In genomic region chr13:113964945-113965344, GRCm38 (mm10) we compare ENCODE assay signal across 28 mouse cellular contexts.
DNase-seq lines count a peak whose midpoint lies in the region; ATAC-seq and TF ChIP-seq lines count a peak whose summit lies in the region.
"Had no signal": no experiment of that assay in that cellular context is flagged by ENCODE, and none has a peak within 500 bp of the region (broad histone marks: within the 10 kb centered on the region; RNA-seq: fewer than 3 reads in every experiment).

No protein-coding gene starts in this region.

- no peaks in the 10 kb centered on the region for H3K36me3 ChIP-seq in forebrain, embryonic 13.5 days (ENCODE audit: poor library complexity, severe bottlenecking)
- H3K36me3 ChIP-seq in forebrain, postnatal 0 days (ENCODE audit: insufficient read depth): no peaks in the 10 kb centered on the region; the same call in 1 of the 2 replicates
- no peaks in the 10 kb centered on the region for H3K36me3 ChIP-seq in hindbrain, embryonic 15.5 days
- H3K36me3 ChIP-seq in hindbrain, embryonic 12.5 days: 0 out of 2 replicates have a peak, but pooled peaks cover 5% of the 10 kb centered on the region
- H3K36me3 ChIP-seq in neural tube, embryonic 13.5 days: peaks cover 11% of the 10 kb centered on the region
- H3K36me3 ChIP-seq in neural tube, embryonic 15.5 days: no peaks in the 10 kb centered on the region; the same call in 1 of the 2 replicates
- H3K36me3 ChIP-seq in hindbrain, embryonic 16.5 days (ENCODE audit: control insufficient read depth, insufficient read depth, low read length): no peaks in the 10 kb centered on the region
- H3K36me3 ChIP-seq: embryonic facial prominence, embryonic 15.5 days; forebrain, embryonic 15.5 days; limb, embryonic 15.5 days; liver, embryonic 13.5 days; midbrain, embryonic 12.5 days; stomach, embryonic 15.5 days had no signal

- no peak overlapping the region for H3K9ac ChIP-seq in forebrain, embryonic 13.5 days
- H3K9ac ChIP-seq in forebrain, postnatal 0 days: no peak overlapping the region
- H3K9ac ChIP-seq in hindbrain, embryonic 15.5 days: no peak overlapping the region
- H3K9ac ChIP-seq in hindbrain, embryonic 12.5 days: no peak overlapping the region
- H3K9ac ChIP-seq in neural tube, embryonic 13.5 days: no peak overlapping the region
- no peak overlapping the region for H3K9ac ChIP-seq in neural tube, embryonic 15.5 days (replicated peaks)
- H3K9ac ChIP-seq in hindbrain, embryonic 16.5 days (ENCODE audit: low read depth, low read length): no peak overlapping the region
- H3K9ac ChIP-seq: embryonic facial prominence, embryonic 15.5 days; forebrain, embryonic 15.5 days; limb, embryonic 15.5 days; liver, embryonic 13.5 days; midbrain, embryonic 12.5 days; stomach, embryonic 15.5 days had no signal

- ATAC-seq in forebrain, embryonic 13.5 days: 0 out of 2 replicates have a peak, but pooled peaks have one; percentile 41
- ATAC-seq in forebrain, postnatal 0 days: no peak
- ATAC-seq in hindbrain, embryonic 15.5 days (ENCODE audit: low FRiP score, low read depth): 0 out of 2 replicates have a peak, but pooled peaks have one; percentile 48
- no peak for ATAC-seq in hindbrain, embryonic 12.5 days (ENCODE audit: low FRiP score)
- peak; percentile 43; the same call in 1 of the 2 replicates for ATAC-seq in neural tube, embryonic 13.5 days (ENCODE audit: low read depth)
- ATAC-seq in neural tube, embryonic 15.5 days (ENCODE audit: low FRiP score): no peak
- ATAC-seq in hindbrain, embryonic 16.5 days: peak; percentile 76
- ATAC-seq: forebrain, embryonic 15.5 days; intestine, embryonic 16.5 days; lung, postnatal 0 days had no signal

- no peak overlapping the region for H3K4me2 ChIP-seq in forebrain, embryonic 13.5 days
- H3K4me2 ChIP-seq in forebrain, postnatal 0 days (ENCODE audit: low read depth): no peak overlapping the region
- no peak overlapping the region for H3K4me2 ChIP-seq in hindbrain, embryonic 15.5 days
- no peak overlapping the region for H3K4me2 ChIP-seq in hindbrain, embryonic 12.5 days (replicated peaks)
- H3K4me2 ChIP-seq in neural tube, embryonic 13.5 days: no peak overlapping the region
- no peak overlapping the region for H3K4me2 ChIP-seq in neural tube, embryonic 15.5 days
- H3K4me2 ChIP-seq in hindbrain, embryonic 16.5 days (ENCODE audit: low read length): no peak overlapping the region
- H3K4me2 ChIP-seq: embryonic facial prominence, embryonic 15.5 days; forebrain, embryonic 15.5 days; limb, embryonic 15.5 days; liver, embryonic 13.5 days; midbrain, embryonic 12.5 days; stomach, embryonic 15.5 days had no signal

- H3K27ac ChIP-seq in forebrain, embryonic 13.5 days: no peak overlapping the region
- no peak overlapping the region for H3K27ac ChIP-seq in forebrain, postnatal 0 days (ENCODE audit: low read depth, low read length)
- H3K27ac ChIP-seq in hindbrain, embryonic 15.5 days (replicated peaks): no peak overlapping the region
- H3K27ac ChIP-seq in hindbrain, embryonic 12.5 days: no peak overlapping the region
- H3K27ac ChIP-seq in neural tube, embryonic 13.5 days (replicated peaks): no peak overlapping the region
- H3K27ac ChIP-seq in neural tube, embryonic 15.5 days (replicated peaks): no peak overlapping the region
- no peak overlapping the region for H3K27ac ChIP-seq in hindbrain, embryonic 16.5 days (ENCODE audit: low read depth, low read length)
- H3K27ac ChIP-seq: embryonic facial prominence, embryonic 15.5 days; forebrain, embryonic 15.5 days; limb, embryonic 15.5 days; liver, embryonic 13.5 days; midbrain, embryonic 12.5 days; stomach, embryonic 15.5 days had no signal

- H3K9me3 ChIP-seq in forebrain, embryonic 13.5 days (replicated peaks): no peaks in the 10 kb centered on the region
- H3K9me3 ChIP-seq in forebrain, postnatal 0 days (ENCODE audit: low read length): no peaks in the 10 kb centered on the region
- H3K9me3 ChIP-seq in hindbrain, embryonic 15.5 days: no peaks in the 10 kb centered on the region
- H3K9me3 ChIP-seq in hindbrain, embryonic 12.5 days (replicated peaks): no peaks in the 10 kb centered on the region
- H3K9me3 ChIP-seq in neural tube, embryonic 13.5 days: no peaks in the 10 kb centered on the region
- H3K9me3 ChIP-seq in neural tube, embryonic 15.5 days (replicated peaks): no peaks in the 10 kb centered on the region
- H3K9me3 ChIP-seq in hindbrain, embryonic 16.5 days (ENCODE audit: control insufficient read depth, low read length): no peaks in the 10 kb centered on the region
- H3K9me3 ChIP-seq: embryonic facial prominence, embryonic 15.5 days; forebrain, embryonic 15.5 days; G1E; limb, embryonic 15.5 days; liver, embryonic 13.5 days; midbrain, embryonic 12.5 days; stomach, embryonic 15.5 days had no signal

- no peak for DNase-seq in forebrain, postnatal 0 days
- no peak for DNase-seq in gastrocnemius, postnatal 10 days
- DNase-seq: adrenal gland, adult 8-10 months; cerebellum, adult 11 months; cerebellum, adult 9-10 months; cerebellum, postnatal 36 days; gastrocnemius, postnatal 14 days; heart, postnatal 14 days; kidney, adult 9 months; kidney, postnatal 10 days; liver, embryonic 13.5 days; lung, adult 18-20 months; lung, postnatal 4 days had no signal

- H3K4me1 ChIP-seq in forebrain, embryonic 13.5 days: no peaks in the 10 kb centered on the region
- H3K4me1 ChIP-seq in forebrain, postnatal 0 days (ENCODE audit: insufficient read depth): no peaks in the 10 kb centered on the region
- no peaks in the 10 kb centered on the region for H3K4me1 ChIP-seq in hindbrain, embryonic 15.5 days (replicated peaks)
- H3K4me1 ChIP-seq in hindbrain, embryonic 12.5 days: no peaks in the 10 kb centered on the region
- H3K4me1 ChIP-seq in neural tube, embryonic 13.5 days (replicated peaks): no peaks in the 10 kb centered on the region
- H3K4me1 ChIP-seq in neural tube, embryonic 15.5 days: no peaks in the 10 kb centered on the region
- H3K4me1 ChIP-seq in hindbrain, embryonic 16.5 days (ENCODE audit: control insufficient read depth, insufficient read depth, low read depth, low read length): no peaks in the 10 kb centered on the region
- H3K4me1 ChIP-seq: embryonic facial prominence, embryonic 15.5 days; forebrain, embryonic 15.5 days; limb, embryonic 15.5 days; liver, embryonic 13.5 days; megakaryocyte, embryonic 14.5 days; midbrain, embryonic 12.5 days; stomach, embryonic 15.5 days had no signal

- no peak overlapping the region for H3K4me3 ChIP-seq in forebrain, embryonic 13.5 days
- no peak overlapping the region for H3K4me3 ChIP-seq in forebrain, postnatal 0 days (ENCODE audit: low read depth, low read length)
- no peak overlapping the region for H3K4me3 ChIP-seq in hindbrain, embryonic 15.5 days
- no peak overlapping the region for H3K4me3 ChIP-seq in hindbrain, embryonic 12.5 days
- H3K4me3 ChIP-seq in neural tube, embryonic 13.5 days: no peak overlapping the region
- no peak overlapping the region for H3K4me3 ChIP-seq in neural tube, embryonic 15.5 days (replicated peaks)
- no peak overlapping the region for H3K4me3 ChIP-seq in hindbrain, embryonic 16.5 days (ENCODE audit: low read length)
- H3K4me3 ChIP-seq: embryonic facial prominence, embryonic 15.5 days; forebrain, embryonic 15.5 days; limb, embryonic 15.5 days; liver, embryonic 13.5 days; megakaryocyte, embryonic 14.5 days; midbrain, embryonic 12.5 days; stomach, embryonic 15.5 days had no signal

- 89% methylated on average over 9 of the region's 9 CpGs for WGBS in forebrain, embryonic 13.5 days
- 83% methylated on average over 9 of the region's 9 CpGs for WGBS in forebrain, postnatal 0 days
- 86% methylated on average over 9 of the region's 9 CpGs for WGBS in hindbrain, embryonic 15.5 days
- WGBS in hindbrain, embryonic 12.5 days: 86% methylated on average over 9 of the region's 9 CpGs
- WGBS in neural tube, embryonic 13.5 days: 86% methylated on average over 9 of the region's 9 CpGs
- WGBS in neural tube, embryonic 15.5 days: 84% methylated on average over 9 of the region's 9 CpGs
- 84% methylated on average over 9 of the region's 9 CpGs for WGBS in hindbrain, embryonic 16.5 days

- H3K27me3 ChIP-seq in forebrain, embryonic 13.5 days: no peaks in the 10 kb centered on the region
- H3K27me3 ChIP-seq in forebrain, postnatal 0 days (ENCODE audit: insufficient read depth, low read length): no peaks in the 10 kb centered on the region
- H3K27me3 ChIP-seq in hindbrain, embryonic 15.5 days: no peaks in the 10 kb centered on the region
- H3K27me3 ChIP-seq in hindbrain, embryonic 12.5 days: no peaks in the 10 kb centered on the region
- H3K27me3 ChIP-seq in neural tube, embryonic 13.5 days: no peaks in the 10 kb centered on the region
- H3K27me3 ChIP-seq in neural tube, embryonic 15.5 days (replicated peaks): no peaks in the 10 kb centered on the region
- H3K27me3 ChIP-seq in hindbrain, embryonic 16.5 days (replicated peaks; ENCODE audit: control insufficient read depth, insufficient read depth, low read length): no peaks in the 10 kb centered on the region
- H3K27me3 ChIP-seq: embryonic facial prominence, embryonic 15.5 days; forebrain, embryonic 15.5 days; limb, embryonic 15.5 days; liver, embryonic 13.5 days; megakaryocyte, embryonic 14.5 days; midbrain, embryonic 12.5 days; stomach, embryonic 15.5 days had no signal

- TF ChIP-seq CTCF in forebrain, postnatal 0 days (IDR thresholded peaks at IDR 0.05; ENCODE audit: low read depth): no peak

Comparison
In these comparisons a context has a peak if more than half of its experiments do, and no peak if none do; other contexts are left out.
1. ATAC-seq: peak in forebrain, embryonic 13.5 days (single experiment), hindbrain, embryonic 15.5 days (single experiment), neural tube, embryonic 13.5 days (single experiment) and hindbrain, embryonic 16.5 days (single experiment); none in forebrain, postnatal 0 days (single experiment), hindbrain, embryonic 12.5 days (single experiment) and neural tube, embryonic 15.5 days (single experiment).